Mouse (Mus musculus) heart, embryonic 15.5 days (tissue): ENCODE results near the gene Kyat1. TPM values are rescaled to one million over a fixed set of nuclear protein-coding genes. Genes with fewer than 3 reads are reported as not detected.

Experiments used
- ATAC-seq: fragments of 200-750 bp; cut with Nextera tagmentation; replicated peaks from 2 replicates; pipeline ENCODE4 v1.8.0; 2017; ENCODE audit warnings: low read depth, moderate TSS enrichment; ENCODE audit not compliant: insufficient number of reproducible peaks, insufficient read depth, low FRiP score
- H3K27ac ChIP-seq: fragments of 300-500 bp; sonication (generic); 2 replicates; pipeline ENCODE4 v1.5.1; 2015; ENCODE audit warnings: mild to moderate bottlenecking, inconsistent platforms
- H3K27me3 ChIP-seq: fragments of 300-500 bp; sonication (generic); 2 replicates; pipeline ENCODE4 v1.6.1; 2015; ENCODE audit warnings: inconsistent platforms
- H3K36me3 ChIP-seq: fragments of 300-500 bp; sonication (generic); 2 replicates; pipeline ENCODE4 v1.6.1; 2015; ENCODE audit warnings: mild to moderate bottlenecking, inconsistent platforms
- H3K4me1 ChIP-seq: fragments of 300-500 bp; sonication (generic); replicated peaks from 2 replicates; pipeline ENCODE4 v1.6.1; 2015; ENCODE audit warnings: inconsistent platforms
- H3K4me2 ChIP-seq: fragments of 300-500 bp; sonication (generic); 2 replicates; pipeline ENCODE4 v1.6.1; 2015; ENCODE audit warnings: inconsistent platforms, mild to moderate bottlenecking, moderate library complexity
- H3K4me3 ChIP-seq: fragments of 300-500 bp; sonication (generic); 2 replicates; pipeline ENCODE4 v1.5.1; 2015; ENCODE audit warnings: mild to moderate bottlenecking, inconsistent platforms
- H3K9ac ChIP-seq: fragments of 300-500 bp; sonication (generic); 2 replicates; pipeline ENCODE4 v1.6.1; 2015; ENCODE audit warnings: mild to moderate bottlenecking, inconsistent platforms
- H3K9me3 ChIP-seq: fragments of 300-500 bp; sonication (generic); replicated peaks from 2 replicates; pipeline ENCODE4 v1.6.1; 2016; ENCODE audit warnings: inconsistent platforms
- WGBS: fragments of 180-500 bp; shearing (Covaris S2); methylation state at CpG from one replicate; pipeline ENCODE4 v1.1.7; 2015; ENCODE audit warnings: mixed read lengths; 5-methylcytosine and 5-hydroxymethylcytosine counted together
- polyA plus RNA-seq: library from polyadenylated mRNA; unstranded; fragments of >200 nt; fragmentation: Nextera tagmentation; extraction: Ambion mirVana; gene quantifications from 2 replicates; pipeline ENCODE4 v1.2.1, GENCODE M21; 2015

The Kyat1 gene
- polyA plus RNA-seq, 1 experiment from 2014 or later = 21.1 TPM

- H3K4me2 ChIP-seq = no peak overlapping the region
- ATAC-seq = no peak
- H3K27me3 ChIP-seq = no peaks in the 10 kb centered on the region
- no peak overlapping the region for H3K27ac ChIP-seq
- 74% methylated on average over 1 of the region's 1 CpGs for WGBS
- no peaks in the 10 kb centered on the region for H3K9me3 ChIP-seq
- H3K9ac ChIP-seq = no peak overlapping the region
- no peaks in the 10 kb centered on the region for H3K36me3 ChIP-seq
- no peaks in the 10 kb centered on the region for H3K4me1 ChIP-seq
- no peak overlapping the region for H3K4me3 ChIP-seq
Observed at GRCm38 (mm10) chr2:30212951-30213350, 7.3 kb upstream of the Kyat1 start.

DNA sequence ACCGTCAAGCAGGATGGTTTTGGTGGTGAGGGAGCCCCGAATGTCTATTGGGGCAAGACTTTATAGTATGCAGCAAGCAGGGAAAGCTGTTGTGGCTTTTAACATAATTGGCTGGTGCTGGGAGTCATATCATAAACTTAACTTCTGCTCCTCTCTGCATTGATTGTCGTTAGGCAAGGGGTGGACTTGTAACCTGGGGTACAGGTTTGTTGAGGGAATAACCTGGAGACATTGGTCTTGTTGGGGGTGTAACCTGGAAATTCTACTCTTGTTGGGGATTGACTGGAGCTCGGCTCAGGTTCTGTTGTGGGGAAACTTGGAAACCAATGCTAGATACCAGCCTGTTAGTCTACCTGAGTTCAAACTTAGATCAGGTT is 6.5 kb upstream of the Kyat1 start:
- no peaks in the 10 kb centered on the region for H3K36me3 ChIP-seq
- WGBS = 68% methylated on average over 4 of the region's 4 CpGs
- H3K9ac ChIP-seq = no peak overlapping the region
- no peak overlapping the region for H3K4me3 ChIP-seq
- H3K27ac ChIP-seq = no peak overlapping the region
- no peak overlapping the region for H3K4me2 ChIP-seq
- H3K4me1 ChIP-seq = no peaks in the 10 kb centered on the region
- H3K9me3 ChIP-seq = no peaks in the 10 kb centered on the region
- ATAC-seq = no peak
- H3K27me3 ChIP-seq = no peaks in the 10 kb centered on the region

DNA sequence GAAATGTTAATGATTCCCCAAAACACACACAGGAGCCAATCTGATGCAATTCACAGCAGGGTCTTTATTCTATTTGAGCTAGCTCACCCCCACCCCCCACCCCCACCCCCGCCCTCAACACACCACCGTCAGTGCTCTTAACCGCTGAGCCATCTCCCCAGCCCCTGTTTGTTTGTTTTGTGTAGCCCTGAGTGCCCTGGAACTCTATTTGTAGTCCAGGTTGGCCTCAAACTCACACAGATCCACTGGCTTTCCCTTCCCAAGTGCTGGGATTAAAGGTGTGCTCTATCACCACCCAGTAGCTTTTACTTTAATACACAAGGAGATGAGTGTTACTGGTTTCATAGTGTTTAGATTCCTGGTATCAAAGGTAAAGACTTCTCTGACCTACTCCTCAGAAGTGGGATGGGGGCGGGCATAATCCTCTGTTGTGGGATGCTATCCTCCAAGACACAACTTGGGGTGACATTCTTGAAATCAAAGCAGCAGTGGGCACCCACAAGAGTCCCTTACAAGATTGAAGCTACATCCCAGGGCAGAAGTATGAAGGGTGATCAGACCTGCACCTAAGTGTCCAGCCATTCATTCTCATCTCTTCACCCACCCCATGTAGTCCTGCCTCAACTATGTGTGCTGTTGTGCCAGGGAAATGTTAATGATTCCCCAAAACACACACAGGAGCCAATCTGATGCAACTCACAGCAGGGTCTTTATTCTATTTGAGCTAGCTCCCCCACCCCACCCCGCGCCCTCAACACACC is 5.9 kb upstream of the Kyat1 start:
- H3K4me3 ChIP-seq = no peak overlapping the region
- H3K36me3 ChIP-seq = no peaks in the 10 kb centered on the region
- no peak for ATAC-seq
- no peak overlapping the region for H3K4me2 ChIP-seq
- H3K9me3 ChIP-seq = no peaks in the 10 kb centered on the region
- H3K27ac ChIP-seq = no peak overlapping the region
- no peak overlapping the region for H3K9ac ChIP-seq
- whole genome bisulfite sequencing = 74% methylated on average over 6 of the region's 6 CpGs
- H3K4me1 ChIP-seq = peaks cover 2% of the 10 kb centered on the region
- H3K27me3 ChIP-seq = no peaks in the 10 kb centered on the region

GRCm38 (mm10) chr2:30207886-30208285 is 2.2 kb upstream of the Kyat1 start:
- H3K27me3 ChIP-seq = no peaks in the 10 kb centered on the region
- WGBS = 65% methylated on average over 5 of the region's 5 CpGs
- ATAC-seq = no peak

GRCm38 (mm10) chr2:30207401-30207800 is 1.8 kb upstream of the Kyat1 start:
- no peaks in the 10 kb centered on the region for H3K36me3 ChIP-seq
- H3K27ac ChIP-seq = no peak overlapping the region
- no peak overlapping the region for H3K4me3 ChIP-seq
- no peak overlapping the region for H3K4me2 ChIP-seq
- H3K9me3 ChIP-seq = no peaks in the 10 kb centered on the region
- ATAC-seq = no peak
- no peaks in the 10 kb centered on the region for H3K27me3 ChIP-seq
- peaks cover 15% of the 10 kb centered on the region for H3K4me1 ChIP-seq
- no peak overlapping the region for H3K9ac ChIP-seq
- 77% methylated on average over 4 of the region's 4 CpGs for WGBS

More at GRCm38 (mm10) chr2:30207886-30208285, 2.2 kb upstream of the Kyat1 start:
- Histone ChIP-seq H3K36me3 (no peaks in the 10 kb centered on the region), H3K9me3 (no peaks in the 10 kb centered on the region), H3K4me2 (no peak overlapping the region), H3K9ac (no peak overlapping the region), H3K4me3 (no peak overlapping the region), H3K27ac (no peak overlapping the region), H3K4me1 (peaks cover 15% of the 10 kb centered on the region)

DNA sequence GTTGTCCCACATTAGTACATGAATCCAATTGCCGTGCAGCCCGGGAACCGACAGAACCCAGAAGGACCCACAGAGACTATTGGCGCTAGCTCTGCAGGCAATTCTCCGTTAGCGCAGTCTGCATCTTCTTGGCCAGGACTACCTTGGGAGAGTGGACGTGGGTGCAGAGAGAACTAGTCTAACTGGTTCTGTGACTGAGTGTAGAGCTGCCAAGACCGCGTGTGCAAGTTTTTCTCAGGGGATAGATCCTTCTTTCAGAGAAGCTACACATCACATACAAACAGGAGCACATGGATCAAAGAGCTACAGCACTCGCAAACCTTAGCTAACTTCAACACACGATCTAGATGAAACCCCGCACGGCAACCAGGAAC is 405 bp downstream of the Kyat1 start:
- no peaks in the 10 kb centered on the region for H3K36me3 ChIP-seq
- no peaks in the 10 kb centered on the region for H3K27me3 ChIP-seq
- H3K9me3 ChIP-seq = no peaks in the 10 kb centered on the region
- H3K4me2 ChIP-seq = peak overlapping the region; percentile 91
- peak overlapping the region; percentile 81 for H3K27ac ChIP-seq
- H3K4me1 ChIP-seq = peaks cover 22% of the 10 kb centered on the region
- peak; percentile 9; the same call in 1 of the 2 replicates for ATAC-seq
- H3K9ac ChIP-seq = peak overlapping the region; percentile 75
- peak overlapping the region; percentile 87 for H3K4me3 ChIP-seq
- WGBS = 1% methylated on average over 13 of the region's 13 CpGs

GRCm38 (mm10) chr2:30203439-30203838 is 2.2 kb downstream of the Kyat1 start:
- Histone ChIP-seq H3K4me1 (peaks cover 23% of the 10 kb centered on the region), H3K9me3 (no peaks in the 10 kb centered on the region), H3K4me3 (no peak overlapping the region), H3K27me3 (no peaks in the 10 kb centered on the region), H3K4me2 (no peak overlapping the region), H3K9ac (no peak overlapping the region), H3K36me3 (no peaks in the 10 kb centered on the region), H3K27ac (no peak overlapping the region)
- ATAC-seq = no peak
- WGBS = 75% methylated on average over 7 of the region's 7 CpGs

GRCm38 (mm10) chr2:30200388-30200925 is 5.2 kb downstream of the Kyat1 start:
- peaks cover 19% of the 10 kb centered on the region for H3K4me1 ChIP-seq
- H3K9ac ChIP-seq = no peak overlapping the region
- no peaks in the 10 kb centered on the region for H3K27me3 ChIP-seq
- no peaks in the 10 kb centered on the region for H3K9me3 ChIP-seq
- WGBS = 43% methylated on average over 5 of the region's 5 CpGs
- no peak overlapping the region for H3K4me3 ChIP-seq
- no peaks in the 10 kb centered on the region for H3K36me3 ChIP-seq
- H3K4me2 ChIP-seq = no peak overlapping the region
- peak overlapping the region; percentile 40; the same call in 1 of the 2 replicates for H3K27ac ChIP-seq
- ATAC-seq = no peak

DNA sequence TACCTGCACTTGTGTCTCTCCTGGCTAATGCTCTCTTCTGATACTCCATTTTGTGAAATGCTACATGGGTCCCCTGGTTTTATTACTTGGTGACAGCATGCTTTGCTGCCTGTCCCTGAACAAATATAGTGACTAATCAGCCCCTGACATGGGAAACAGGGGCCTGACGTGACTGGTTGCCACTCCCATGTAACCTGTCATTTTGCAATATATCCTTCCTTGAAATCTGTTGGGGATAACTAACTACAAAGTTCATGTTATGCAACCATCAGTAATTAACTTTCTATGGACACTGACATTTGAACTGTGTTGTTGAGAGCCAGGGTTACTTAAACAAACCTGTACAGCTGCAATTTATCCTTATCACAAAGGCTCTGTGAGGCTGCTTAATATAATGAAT is 5.7 kb downstream of the Kyat1 start:
- no peak for ATAC-seq
- 36% methylated on average over 1 of the region's 1 CpGs for WGBS
- Histone ChIP-seq H3K4me1 (peaks cover 19% of the 10 kb centered on the region), H3K9ac (no peak overlapping the region), H3K9me3 (no peaks in the 10 kb centered on the region), H3K27me3 (no peaks in the 10 kb centered on the region), H3K4me3 (no peak overlapping the region), H3K36me3 (no peaks in the 10 kb centered on the region), H3K4me2 (no peak overlapping the region), H3K27ac (no peak overlapping the region)

DNA sequence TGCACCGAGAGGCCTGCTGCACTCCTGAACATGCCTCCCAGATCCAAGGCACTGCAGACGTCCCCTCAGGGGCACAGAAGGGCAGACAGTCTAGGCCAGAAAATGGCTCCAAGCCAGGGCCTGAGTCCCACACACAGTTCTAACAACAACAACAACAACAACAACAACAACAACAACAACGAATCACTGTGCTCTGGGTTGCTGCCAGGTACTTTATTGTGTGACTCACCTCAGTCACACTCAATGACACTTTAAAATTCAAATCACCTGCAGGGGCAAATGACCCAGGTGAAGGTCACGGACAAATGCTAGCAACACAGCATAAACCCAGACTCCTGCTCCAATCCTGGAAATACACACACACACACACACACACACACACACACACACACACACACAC is 7.6 kb downstream of the Kyat1 start:
- Histone ChIP-seq H3K36me3 (no peaks in the 10 kb centered on the region), H3K4me1 (peaks cover 11% of the 10 kb centered on the region), H3K27me3 (no peaks in the 10 kb centered on the region), H3K4me2 (no peak overlapping the region), H3K9ac (no peak overlapping the region), H3K27ac (no peak overlapping the region), H3K9me3 (no peaks in the 10 kb centered on the region), H3K4me3 (no peak overlapping the region)
- no peak for ATAC-seq
- WGBS = 63% methylated on average over 4 of the region's 4 CpGs

DNA sequence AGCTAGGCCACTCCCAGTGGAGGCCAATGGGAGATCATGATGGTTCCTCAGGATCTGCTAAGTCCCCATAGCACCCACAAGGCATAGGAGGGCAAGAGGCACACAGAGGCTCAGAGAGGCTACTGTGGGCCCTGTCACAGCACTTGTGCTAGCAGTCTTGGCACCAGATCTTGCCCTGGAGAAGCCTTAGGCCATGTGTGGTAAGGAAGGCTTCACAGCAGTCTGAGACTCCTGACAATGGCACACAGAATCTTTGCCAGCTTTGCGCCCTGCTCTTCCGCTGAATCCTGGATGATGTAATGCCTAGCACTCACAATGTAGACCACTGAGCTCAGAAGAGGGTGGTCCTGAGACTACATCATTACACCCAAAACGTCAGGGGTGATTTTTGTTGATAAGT is 11.0 kb downstream of the Kyat1 start:
- Histone ChIP-seq H3K4me3 (no peak overlapping the region), H3K27ac (no peak overlapping the region), H3K9ac (no peak overlapping the region), H3K36me3 (no peaks in the 10 kb centered on the region), H3K27me3 (no peaks in the 10 kb centered on the region), H3K4me1 (peaks cover 3% of the 10 kb centered on the region; the same call in 1 of the 2 replicates), H3K4me2 (no peak overlapping the region), H3K9me3 (no peaks in the 10 kb centered on the region)
- 74% methylated on average over 3 of the region's 3 CpGs for WGBS
- no peak for ATAC-seq
